Mouse (Mus musculus) heart, adult 2 months (tissue): Measurements from ENCODE around the gene Tbc1d7.

ENCODE experiments used
- CTCF ChIP-seq: fragments of 200-600 bp; IDR thresholded peaks from 2 replicates; pipeline ENCODE4 v1.8.1; 2022; ENCODE audit warnings: antibody characterized with exemption, mild to moderate bottlenecking, moderate library complexity
- EP300 ChIP-seq: fragments of 200-500 bp; IDR thresholded peaks from 2 replicates; pipeline ENCODE4 v1.6.1; 2011; ENCODE audit warnings: low read depth, low read length, control low read depth; ENCODE audit not compliant: insufficient read depth
- POLR2A ChIP-seq: fragments of 200-500 bp; IDR thresholded peaks from 2 replicates; pipeline ENCODE4 v1.6.1; 2011; ENCODE audit warnings: mild to moderate bottlenecking, low read depth, low read length, control low read depth; ENCODE audit not compliant: insufficient read depth

GRCm38 (mm10) chr13:43202351-43202750 lies 31.1 kb upstream of the Tbc1d7 start:
- TF ChIP-seq CTCF (no peak), EP300 (no peak), POLR2A (no peak)
